Mouse (Mus musculus): ENCODE measurements at regions not wholly inside any gene's neighbourhood (a gene's known extent, or its start where the extent isn't known, plus 50 kb on each side); places are given as distances from the start of the nearest gene placed in this dataset.

DNA sequence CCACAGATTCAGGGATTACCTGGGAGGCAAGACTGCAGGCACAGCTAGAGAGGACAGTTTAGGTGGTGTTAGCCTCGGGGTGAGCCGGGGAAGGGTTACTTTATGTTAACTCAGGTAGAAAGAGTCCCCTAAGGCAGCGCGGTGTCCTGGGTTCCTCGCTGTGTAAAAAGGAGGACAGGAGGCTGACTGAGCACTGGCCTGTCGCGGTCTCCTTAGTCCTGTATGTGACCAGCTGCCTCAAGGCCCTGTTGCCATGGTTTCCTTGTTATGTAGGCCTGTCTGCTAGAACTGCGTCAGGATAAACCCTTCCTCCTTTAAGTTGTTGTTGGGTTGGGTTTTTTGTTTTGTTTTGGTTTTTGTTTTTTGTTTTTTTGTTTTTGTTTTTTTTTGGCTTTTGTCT lies 179.0 kb upstream of the Foxn2 start:
- ATAC-seq (ENCODE audit: low FRiP score, low TSS enrichment) = no peak
- no peak overlapping the region for H3K9ac ChIP-seq (ENCODE audit: low read length)
- H3K27ac ChIP-seq (replicated peaks) = no peak overlapping the region
- DNase-seq (ENCODE audit: low spot score) = no peak
- no peaks in the 10 kb centered on the region for H3K9me3 ChIP-seq (ENCODE audit: control insufficient read depth, low read length)
- H3K36me3 ChIP-seq (ENCODE audit: control insufficient read depth, insufficient read depth, low read length) = no peaks in the 10 kb centered on the region
- 68% methylated on average over 8 of the region's 8 CpGs for WGBS
- H3K27me3 ChIP-seq (ENCODE audit: control insufficient read depth, insufficient read depth, low read length) = no peaks in the 10 kb centered on the region
- H3K4me2 ChIP-seq (replicated peaks; ENCODE audit: low read depth) = no peak overlapping the region
- TF ChIP-seq CTCF (IDR thresholded peaks at IDR 0.05; ENCODE audit: low read depth) (no peak), EP300 (optimal IDR thresholded peaks at IDR 0.05) (no peak)
- H3K4me1 ChIP-seq (replicated peaks; ENCODE audit: control insufficient read depth, insufficient read depth) = 0 out of 2 replicates have a peak, but pooled peaks cover 1% of the 10 kb centered on the region
- H3K4me3 ChIP-seq (ENCODE audit: low read depth, low read length) = no peak overlapping the region

DNA sequence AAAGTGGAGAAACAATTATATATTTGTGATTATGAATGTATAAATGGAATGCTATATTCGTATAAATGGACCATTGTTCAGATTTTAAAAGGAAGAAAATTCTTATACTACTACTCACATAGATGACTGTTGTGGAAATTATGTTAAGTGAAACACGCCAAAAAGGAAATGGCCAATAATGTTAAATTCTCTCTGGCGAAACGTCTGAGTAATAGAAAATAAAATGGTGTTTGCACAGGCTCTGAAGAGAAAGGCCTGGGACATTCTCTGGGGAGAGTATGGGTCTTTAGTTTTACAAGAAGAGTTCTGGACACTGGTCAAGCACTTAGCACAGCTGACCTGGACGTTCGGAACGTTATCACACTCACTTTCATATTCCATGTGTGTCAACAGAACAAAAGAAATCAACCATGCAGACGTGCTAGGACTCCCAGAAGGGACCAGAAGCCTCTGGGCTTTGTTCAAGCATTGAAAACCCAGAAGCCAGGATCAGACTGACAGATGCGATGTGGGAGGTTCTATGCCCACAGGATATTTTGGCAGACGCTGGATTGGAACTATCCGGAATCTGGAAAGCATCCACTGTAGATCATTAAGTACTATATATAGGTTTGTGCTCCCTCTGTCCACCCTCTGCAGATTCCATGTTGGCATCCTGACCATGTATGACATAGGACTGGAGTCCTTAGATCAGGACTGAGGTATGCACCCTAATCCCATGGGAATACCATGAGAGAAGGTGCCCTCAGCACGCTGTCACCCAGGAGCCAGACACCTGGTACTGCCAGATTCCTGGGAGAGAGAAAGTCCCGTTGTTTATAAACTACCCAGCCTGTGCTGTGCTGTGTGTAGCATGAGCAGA lies 178.0 kb upstream of the Foxn2 start:
- Histone ChIP-seq H3K9me3 (ENCODE audit: control insufficient read depth, low read length) (no peaks in the 10 kb centered on the region), H3K27me3 (ENCODE audit: control insufficient read depth, insufficient read depth, low read length) (no peaks in the 10 kb centered on the region), H3K4me2 (replicated peaks; ENCODE audit: low read depth) (no peak overlapping the region), H3K36me3 (ENCODE audit: control insufficient read depth, insufficient read depth, low read length) (no peaks in the 10 kb centered on the region), H3K9ac (ENCODE audit: low read length) (no peak overlapping the region), H3K27ac (replicated peaks) (no peak overlapping the region), H3K4me3 (ENCODE audit: low read depth, low read length) (no peak overlapping the region), H3K4me1 (replicated peaks; ENCODE audit: control insufficient read depth, insufficient read depth) (no peaks in the 10 kb centered on the region)
- DNase-seq (ENCODE audit: low spot score) (no peak), ATAC-seq (ENCODE audit: low FRiP score, low TSS enrichment) (peak; percentile 56; the same call in 1 of the 2 replicates)
- 65% methylated on average over 13 of the region's 13 CpGs for WGBS
- TF ChIP-seq CTCF (IDR thresholded peaks at IDR 0.05; ENCODE audit: low read depth) = no peak
- no peak for TF ChIP-seq EP300 (optimal IDR thresholded peaks at IDR 0.05)

DNA sequence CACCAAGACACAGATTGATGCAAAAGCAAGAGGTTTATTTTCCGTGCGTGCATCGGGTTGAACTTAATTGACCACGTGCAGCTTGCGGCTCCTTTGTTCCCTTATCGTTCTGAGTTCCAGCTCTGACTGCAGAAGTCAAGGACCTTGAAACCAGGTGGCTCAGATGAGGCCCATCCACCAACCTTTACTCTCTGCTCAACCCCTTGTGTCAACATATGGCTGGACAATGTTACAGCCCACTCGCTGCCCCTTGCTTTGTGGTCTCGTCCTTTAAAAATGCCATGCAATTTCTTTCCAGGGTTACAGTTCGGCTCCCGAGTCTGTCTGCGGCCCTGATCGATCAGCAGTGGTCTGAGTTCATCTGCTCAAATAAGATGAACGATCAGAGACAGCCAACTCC lies 175.2 kb upstream of the Foxn2 start:
- Histone ChIP-seq H3K4me2 (replicated peaks; ENCODE audit: low read depth) (no peak overlapping the region), H3K36me3 (ENCODE audit: control insufficient read depth, insufficient read depth, low read length) (no peaks in the 10 kb centered on the region), H3K9ac (ENCODE audit: low read length) (no peak overlapping the region), H3K27ac (replicated peaks) (no peak overlapping the region), H3K27me3 (ENCODE audit: control insufficient read depth, insufficient read depth, low read length) (no peaks in the 10 kb centered on the region), H3K4me1 (replicated peaks; ENCODE audit: control insufficient read depth, insufficient read depth) (no peaks in the 10 kb centered on the region), H3K4me3 (ENCODE audit: low read depth, low read length) (no peak overlapping the region), H3K9me3 (ENCODE audit: control insufficient read depth, low read length) (no peaks in the 10 kb centered on the region)
- ATAC-seq (ENCODE audit: low FRiP score, low TSS enrichment) (no peak), DNase-seq (ENCODE audit: low spot score) (no peak)
- TF ChIP-seq CTCF (IDR thresholded peaks at IDR 0.05; ENCODE audit: low read depth) = no peak
- WGBS = 67% methylated on average over 13 of the region's 13 CpGs

DNA sequence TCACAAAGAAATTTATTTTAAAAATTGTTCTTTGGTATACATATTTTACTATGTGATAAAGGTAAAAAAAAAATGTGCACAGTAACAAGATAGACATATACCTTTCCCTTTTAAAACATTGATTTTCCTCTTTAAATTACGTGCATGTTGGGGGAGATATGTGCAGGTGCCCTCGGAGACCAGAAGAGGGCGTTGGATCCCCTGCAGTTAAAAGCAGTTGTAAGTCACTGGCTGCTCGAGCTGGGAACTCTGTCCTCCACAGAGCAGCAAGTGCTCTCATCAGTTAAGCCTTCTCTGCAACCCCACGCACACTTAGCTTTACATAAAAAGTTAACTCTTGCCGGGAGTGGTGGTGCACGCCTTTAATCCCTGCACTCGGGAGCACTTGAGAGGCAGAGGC lies 172.3 kb upstream of the Foxn2 start:
- Histone ChIP-seq H3K9ac (ENCODE audit: low read length) (no peak overlapping the region), H3K9me3 (ENCODE audit: control insufficient read depth, low read length) (no peaks in the 10 kb centered on the region), H3K4me3 (ENCODE audit: low read depth, low read length) (no peak overlapping the region), H3K27me3 (ENCODE audit: control insufficient read depth, insufficient read depth, low read length) (no peaks in the 10 kb centered on the region), H3K4me1 (replicated peaks; ENCODE audit: control insufficient read depth, insufficient read depth) (no peaks in the 10 kb centered on the region), H3K4me2 (replicated peaks; ENCODE audit: low read depth) (no peak overlapping the region), H3K36me3 (ENCODE audit: control insufficient read depth, insufficient read depth, low read length) (no peaks in the 10 kb centered on the region), H3K27ac (replicated peaks) (no peak overlapping the region)
- no peak for DNase-seq (ENCODE audit: low spot score)
- 80% methylated on average over 8 of the region's 8 CpGs for WGBS
- TF ChIP-seq CTCF (IDR thresholded peaks at IDR 0.05; ENCODE audit: low read depth) = peak; percentile 14; the same call in 1 of the 2 replicates
- TF ChIP-seq EP300 (optimal IDR thresholded peaks at IDR 0.05) = no peak
- no peak for ATAC-seq (ENCODE audit: low FRiP score, low TSS enrichment)

DNA sequence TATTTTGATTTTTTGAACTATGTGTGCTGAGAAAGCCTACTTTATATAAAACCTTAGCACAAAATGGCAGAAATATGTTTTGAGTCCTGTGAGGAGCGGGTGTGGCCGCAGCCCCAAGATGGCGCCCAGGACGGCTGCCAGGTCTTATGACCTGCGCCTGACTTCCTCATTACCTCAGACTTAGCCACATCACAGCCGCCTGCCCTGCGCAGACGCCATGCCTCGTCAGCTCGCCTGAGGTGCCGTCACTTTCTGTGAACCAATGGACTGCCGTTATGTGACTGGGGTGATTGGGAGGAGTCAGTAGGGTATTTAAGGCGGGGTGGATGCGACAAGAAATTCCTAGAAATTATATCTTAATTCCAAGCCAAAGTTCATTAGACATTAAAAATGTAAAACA lies 171.7 kb upstream of the Foxn2 start:
- Histone ChIP-seq H3K9me3 (ENCODE audit: control insufficient read depth, low read length) (no peaks in the 10 kb centered on the region), H3K27me3 (ENCODE audit: control insufficient read depth, insufficient read depth, low read length) (no peaks in the 10 kb centered on the region), H3K36me3 (ENCODE audit: control insufficient read depth, insufficient read depth, low read length) (no peaks in the 10 kb centered on the region), H3K4me3 (ENCODE audit: low read depth, low read length) (no peak overlapping the region), H3K4me1 (replicated peaks; ENCODE audit: control insufficient read depth, insufficient read depth) (no peaks in the 10 kb centered on the region), H3K9ac (ENCODE audit: low read length) (no peak overlapping the region), H3K27ac (replicated peaks) (no peak overlapping the region), H3K4me2 (replicated peaks; ENCODE audit: low read depth) (no peak overlapping the region)
- ATAC-seq (ENCODE audit: low FRiP score, low TSS enrichment) (no peak), DNase-seq (ENCODE audit: low spot score) (no peak)
- WGBS = 95% methylated on average over 14 of the region's 14 CpGs
- TF ChIP-seq CTCF (IDR thresholded peaks at IDR 0.05; ENCODE audit: low read depth) = no peak
- TF ChIP-seq EP300 (optimal IDR thresholded peaks at IDR 0.05) = no peak

DNA sequence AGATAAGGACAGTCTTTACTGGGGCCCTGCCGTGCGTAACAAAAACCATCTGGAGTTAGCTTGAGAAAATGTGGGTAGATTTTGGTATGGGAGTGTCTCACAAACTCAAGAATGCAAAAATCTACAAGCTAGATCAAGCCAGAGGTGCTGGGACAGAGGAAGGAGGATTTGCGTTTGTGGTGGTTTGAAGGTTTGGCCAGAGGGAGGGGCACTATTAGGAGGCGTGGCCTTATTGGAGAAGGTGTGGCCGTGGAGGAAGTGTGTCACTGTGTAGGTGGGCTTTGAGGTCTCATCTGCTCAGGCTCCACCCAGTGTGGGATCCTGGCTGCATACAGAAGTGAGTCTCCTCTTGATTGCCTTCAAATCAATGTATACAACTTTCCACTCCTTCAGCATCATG lies 169.6 kb upstream of the Foxn2 start:
- ATAC-seq (ENCODE audit: low FRiP score, low TSS enrichment) = no peak
- no peak for DNase-seq (ENCODE audit: low spot score)
- H3K4me3 ChIP-seq (ENCODE audit: low read depth, low read length) = no peak overlapping the region
- no peak overlapping the region for H3K27ac ChIP-seq (replicated peaks)
- no peak for TF ChIP-seq EP300 (optimal IDR thresholded peaks at IDR 0.05)
- H3K4me1 ChIP-seq (replicated peaks; ENCODE audit: control insufficient read depth, insufficient read depth) = no peaks in the 10 kb centered on the region
- H3K27me3 ChIP-seq (ENCODE audit: control insufficient read depth, insufficient read depth, low read length) = no peaks in the 10 kb centered on the region
- H3K9ac ChIP-seq (ENCODE audit: low read length) = no peak overlapping the region
- H3K9me3 ChIP-seq (ENCODE audit: control insufficient read depth, low read length) = no peaks in the 10 kb centered on the region
- 81% methylated on average over 5 of the region's 5 CpGs for WGBS
- H3K36me3 ChIP-seq (ENCODE audit: control insufficient read depth, insufficient read depth, low read length) = no peaks in the 10 kb centered on the region
- no peak overlapping the region for H3K4me2 ChIP-seq (replicated peaks; ENCODE audit: low read depth)

All from stomach, postnatal 0 days (tissue).